ENCODE assay signal across 8 mouse cellular contexts in genomic region chr5:134678827-134679546, GRCm38 (mm10). TPM values are rescaled to one million over a fixed set of nuclear protein-coding genes. Genes with fewer than 3 reads are reported as not detected.
A peak's percentile ranks its signal among the peaks of the same experiment; 100 is the strongest.
DNase-seq lines count a peak whose midpoint lies in the region; ATAC-seq and TF ChIP-seq lines count a peak whose summit lies in the region.
"Had no signal": no experiment of that assay in that cellular context is flagged by ENCODE, and none has a peak within 500 bp of the region (broad histone marks: within the 10 kb centered on the region; RNA-seq: fewer than 3 reads in every experiment).

No protein-coding gene starts in this region.

- no peak overlapping the region; the same call in 1 of the 2 replicates for H3K9ac ChIP-seq in midbrain, embryonic 14.5 days (replicated peaks; ENCODE audit: low read length)
- H3K9ac ChIP-seq in kidney, embryonic 15.5 days = no peak overlapping the region

- no peak for TF ChIP-seq POLR2A in myocyte (IDR thresholded peaks at IDR 0.05; ENCODE audit: insufficient read length, low read depth)

- H3K27me3 ChIP-seq in midbrain, embryonic 10.5 days (ENCODE audit: low read depth, poor library complexity, severe bottlenecking) = no peaks in the 10 kb centered on the region
- no peaks in the 10 kb centered on the region for H3K27me3 ChIP-seq in midbrain, embryonic 14.5 days (ENCODE audit: control insufficient read depth, insufficient read depth, low read length)
- H3K27me3 ChIP-seq in kidney, embryonic 15.5 days = no peaks in the 10 kb centered on the region
- no peaks in the 10 kb centered on the region for H3K27me3 ChIP-seq in myocyte (ENCODE audit: control insufficient read depth, insufficient read depth, insufficient read length)

- no peaks in the 10 kb centered on the region for H3K9me3 ChIP-seq in midbrain, embryonic 10.5 days (replicated peaks)
- H3K9me3 ChIP-seq in midbrain, embryonic 14.5 days (ENCODE audit: control insufficient read depth, low read length) = no peaks in the 10 kb centered on the region
- no peaks in the 10 kb centered on the region for H3K9me3 ChIP-seq in kidney, embryonic 15.5 days (replicated peaks)

- H3K4me3 ChIP-seq in midbrain, embryonic 10.5 days = no peak overlapping the region
- H3K4me3 ChIP-seq in midbrain, embryonic 14.5 days (replicated peaks; ENCODE audit: low read depth, low read length) = no peak overlapping the region
- H3K4me3 ChIP-seq in kidney, embryonic 15.5 days (replicated peaks) = no peak overlapping the region
- H3K4me3 ChIP-seq in myocyte = no peak overlapping the region

- WGBS in midbrain, embryonic 10.5 days = 75% methylated on average over 8 of the region's 8 CpGs
- 55% methylated on average over 8 of the region's 8 CpGs for WGBS in midbrain, embryonic 14.5 days
- 75% methylated on average over 8 of the region's 8 CpGs for WGBS in kidney, embryonic 15.5 days

- peak overlapping the region; percentile 96 for H3K27ac ChIP-seq in midbrain, embryonic 10.5 days (replicated peaks)
- H3K27ac ChIP-seq in midbrain, embryonic 14.5 days (replicated peaks; ENCODE audit: low read depth, low read length) = no peak overlapping the region
- peak overlapping the region; percentile 7; the same call in 1 of the 2 replicates for H3K27ac ChIP-seq in kidney, embryonic 15.5 days

- no peak for ATAC-seq in midbrain, embryonic 14.5 days (ENCODE audit: low FRiP score, low TSS enrichment)
- no peak for ATAC-seq in kidney, embryonic 15.5 days (replicated peaks; ENCODE audit: low FRiP score)

- H3K36me3 ChIP-seq in midbrain, embryonic 10.5 days = peaks cover 19% of the 10 kb centered on the region
- H3K36me3 ChIP-seq in midbrain, embryonic 14.5 days (ENCODE audit: control insufficient read depth, insufficient read depth, low read length) = peaks cover 38% of the 10 kb centered on the region
- H3K36me3 ChIP-seq in kidney, embryonic 15.5 days = peaks cover 12% of the 10 kb centered on the region; the same call in 1 of the 2 replicates
- H3K36me3 ChIP-seq in myocyte (ENCODE audit: control insufficient read depth, insufficient read depth) = peaks cover 3% of the 10 kb centered on the region

- H3K4me1 ChIP-seq in midbrain, embryonic 10.5 days = peaks cover 50% of the 10 kb centered on the region
- peaks cover 20% of the 10 kb centered on the region for H3K4me1 ChIP-seq in midbrain, embryonic 14.5 days (ENCODE audit: control insufficient read depth, insufficient read depth, low read length)
- H3K4me1 ChIP-seq in kidney, embryonic 15.5 days = peaks cover 47% of the 10 kb centered on the region

- no peaks in the 10 kb centered on the region for H3K79me2 ChIP-seq in myocyte (ENCODE audit: control insufficient read depth, insufficient read depth)

- DNase-seq in midbrain, embryonic 10.5 days (ENCODE audit: low spot score) = no peak
- DNase-seq in midbrain, embryonic 14.5 days = no peak
- peak; percentile 53 to 68 for DNase-seq in heart, adult 18-20 months
- DNase-seq in adrenal gland, adult 8-10 months = no peak
- DNase-seq in layer of hippocampus, postnatal 10 days (ENCODE audit: low spot score in 2 of 2) = no peak
- DNase-seq: cerebellum, postnatal 36 days had no signal

- no peak overlapping the region for H3K4me2 ChIP-seq in midbrain, embryonic 14.5 days (ENCODE audit: low read length)
- H3K4me2 ChIP-seq in kidney, embryonic 15.5 days = no peak overlapping the region
- H3K4me2 ChIP-seq in myocyte (ENCODE audit: low read depth) = peak overlapping the region; percentile 86

- H3ac ChIP-seq in myocyte (ENCODE audit: control insufficient read depth, insufficient read length) = no peak overlapping the region

TF ChIP-seq in myocyte, 11 proteins besides CTCF, POLR2A, EP300 and RAD21:
- TF ChIP-seq MYOG (IDR thresholded peaks at IDR 0.05; ENCODE audit: control insufficient read depth in 1 of 3, insufficient read depth in 1 of 3, insufficient read length in 2 of 3, low read depth in 2 of 3) (peak in 2 of 3 experiments; percentile 31 to 52), MYOD1 (IDR thresholded peaks at IDR 0.05; ENCODE audit: control insufficient read depth in 1 of 3, insufficient read length in 2 of 3, low read depth in 2 of 3) (peak in 2 of 3 experiments; percentile 82 to 87), MAX (IDR thresholded peaks at IDR 0.05; ENCODE audit: low read depth) (no peak)

RNA-seq across cellular contexts. Expression of gene Limk1, which starts 9.4 kb away (rescaled TPM):
- 8.0 and 9.8 TPM in 2 replicates for polyA plus RNA-seq in midbrain, embryonic 10.5 days (2016; fragmentation: Nextera tagmentation; extraction: Ambion mirVana)
- 22.3 and 39.4 TPM in 2 replicates for polyA plus RNA-seq in midbrain, embryonic 14.5 days (2014; fragmentation: Nextera tagmentation; extraction: Ambion mirVana)
- 1 to 10 TPM; 4.3 to 5.1 TPM for total RNA-seq in heart, adult 18-20 months (2021)
- polyA plus RNA-seq in kidney, embryonic 15.5 days (2015; fragmentation: Nextera tagmentation; extraction: Ambion mirVana) = 4.9 and 5.9 TPM in 2 replicates
- 22.3 TPM for polyA plus RNA-seq in myocyte (2012; fragmentation: generic; extraction: Trizol)
- total RNA-seq in adrenal gland, adult 8-10 months (2022) = 10 to 100 TPM; 22.4 to 25.4 (median 23.7) TPM
- 10 to 100 TPM; 59.1 to 67.5 TPM for total RNA-seq in layer of hippocampus, postnatal 10 days (2021)

RNA-seq across cellular contexts. Expression of gene Eif4h, which starts 39.7 kb away (rescaled TPM):
- polyA plus RNA-seq in midbrain, embryonic 10.5 days (2016; fragmentation: Nextera tagmentation; extraction: Ambion mirVana) = 537 and 556 TPM in 2 replicates
- 357 and 372 TPM in 2 replicates for polyA plus RNA-seq in midbrain, embryonic 14.5 days (2014; fragmentation: Nextera tagmentation; extraction: Ambion mirVana)
- total RNA-seq in heart, adult 18-20 months (2021) = 100 to 1,000 TPM; 132 to 136 TPM
- polyA plus RNA-seq in kidney, embryonic 15.5 days (2015; fragmentation: Nextera tagmentation; extraction: Ambion mirVana) = 435 and 459 TPM in 2 replicates
- polyA plus RNA-seq in myocyte (2012; fragmentation: generic; extraction: Trizol) = 293 TPM
- total RNA-seq in adrenal gland, adult 8-10 months (2022) = 100 to 1,000 TPM; 241 to 258 (median 257) TPM
- total RNA-seq in layer of hippocampus, postnatal 10 days (2021) = 100 to 1,000 TPM; 285 to 302 TPM

Comparison
In these comparisons a context has a peak if more than half of its experiments do, and no peak if none do; other contexts are left out.
1. DNase-seq: peak in heart, adult 18-20 months (2 of 2); none in midbrain, embryonic 10.5 days (single experiment), midbrain, embryonic 14.5 days (single experiment), adrenal gland, adult 8-10 months (single experiment) and layer of hippocampus, postnatal 10 days (0 of 2).